Mouse (Mus musculus) embryo, embryonic 11.5 days (tissue): ENCODE results near the gene Mcm6.
"Not testable (repeated sequence)": the region's sequence is repeated elsewhere in the genome, so short reads cannot be mapped to it uniquely, and the experiment has no call there.

Source experiments
- DNase-seq: peaks from one replicate; pipeline ENCODE4 v3.0.0-alpha.2; 2012; ENCODE audit warnings: low read depth, low spot score

The Mcm6 gene

DNA sequence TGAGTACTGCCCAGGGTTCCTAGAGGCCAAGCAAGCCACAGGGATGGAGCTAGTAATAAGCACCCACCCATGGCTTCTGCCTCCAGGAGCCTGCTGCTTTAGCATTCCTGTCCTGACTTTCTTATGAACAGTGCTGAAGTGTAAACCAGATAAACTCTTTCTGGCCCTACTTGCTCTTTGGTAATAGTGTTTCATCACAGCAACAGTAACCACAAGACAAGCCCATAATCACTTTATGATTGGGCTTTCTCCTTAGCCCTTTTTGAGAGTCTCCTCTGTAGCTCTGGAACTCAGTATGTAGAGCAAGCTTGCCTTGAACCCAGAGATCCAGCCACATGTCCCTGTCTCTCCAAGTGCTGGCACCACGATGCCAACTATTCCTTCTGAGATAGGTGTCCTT is 29.2 kb downstream of the Mcm6 start:
- DNase-seq: no peak

DNA sequence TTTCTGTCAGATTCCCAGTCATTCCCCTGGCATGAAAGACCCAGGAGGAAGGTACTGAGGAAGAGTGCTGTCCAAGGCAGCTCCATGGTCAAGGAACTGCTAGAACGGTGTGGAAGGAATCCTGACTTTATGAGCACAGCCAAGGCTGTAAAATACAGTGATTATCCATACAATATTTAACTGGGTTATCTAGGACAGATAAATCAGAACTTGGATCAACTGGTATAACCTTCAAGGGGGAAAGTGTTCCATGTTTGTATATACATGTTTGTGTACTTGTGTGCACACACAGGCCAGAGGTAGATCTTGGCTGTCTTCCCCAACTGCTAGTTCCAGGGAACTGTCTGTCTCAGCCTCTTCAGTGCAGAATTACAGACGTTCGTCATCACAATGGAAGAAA is 31.2 kb downstream of the Mcm6 start, which contains the start of gene Lct:
Gene Lct (minus strand): TSS at position 101 of the 400 bp plus-strand sequence.
- DNase-seq: no peak

DNA sequence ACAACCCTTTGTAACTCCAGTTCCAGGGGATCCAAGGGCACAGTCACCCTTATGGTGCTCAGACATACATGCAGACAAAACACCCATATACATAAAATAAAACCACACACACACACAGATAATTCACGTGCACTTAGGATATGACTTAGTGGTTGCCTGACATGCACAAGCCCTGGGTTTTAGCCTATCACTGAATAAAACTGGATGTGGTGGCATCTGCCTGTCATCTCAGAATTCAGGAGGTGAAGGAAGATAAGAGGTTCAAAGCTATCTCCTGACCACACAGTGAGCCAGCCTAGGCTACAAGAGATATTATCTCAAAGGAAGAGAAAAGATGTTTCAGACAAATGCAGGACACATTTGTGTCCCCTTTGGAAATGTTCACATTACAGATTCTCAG is 32.3 kb downstream of the Mcm6 start:
- no peak for DNase-seq

GRCm38 (mm10) chr1:128324776-128325175 is 34.7 kb downstream of the Mcm6 start:
- no peak for DNase-seq

GRCm38 (mm10) chr1:128323026-128323643 is 36.3 kb downstream of the Mcm6 start:
- DNase-seq: no peak

DNA sequence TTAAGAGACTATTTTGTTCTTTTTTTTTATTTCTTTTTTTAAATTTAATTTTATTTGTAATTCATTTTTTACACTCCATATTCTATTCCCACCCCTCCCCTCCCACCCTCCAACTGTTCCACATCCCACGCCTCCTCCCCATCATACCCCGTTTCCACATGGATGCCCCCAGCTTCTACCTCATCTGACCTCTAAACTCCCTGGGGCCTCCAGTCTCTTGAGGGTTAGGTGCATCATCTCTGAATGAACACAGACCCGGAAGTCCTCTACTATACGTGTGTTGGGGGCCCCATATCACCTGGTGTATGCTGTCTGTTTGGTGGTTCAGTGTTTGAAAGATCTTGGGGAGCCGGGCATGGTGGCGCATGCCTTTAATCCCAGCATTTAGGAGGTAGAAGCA is 40.2 kb downstream of the Mcm6 start:
- not testable (repeated sequence) for DNase-seq

DNA sequence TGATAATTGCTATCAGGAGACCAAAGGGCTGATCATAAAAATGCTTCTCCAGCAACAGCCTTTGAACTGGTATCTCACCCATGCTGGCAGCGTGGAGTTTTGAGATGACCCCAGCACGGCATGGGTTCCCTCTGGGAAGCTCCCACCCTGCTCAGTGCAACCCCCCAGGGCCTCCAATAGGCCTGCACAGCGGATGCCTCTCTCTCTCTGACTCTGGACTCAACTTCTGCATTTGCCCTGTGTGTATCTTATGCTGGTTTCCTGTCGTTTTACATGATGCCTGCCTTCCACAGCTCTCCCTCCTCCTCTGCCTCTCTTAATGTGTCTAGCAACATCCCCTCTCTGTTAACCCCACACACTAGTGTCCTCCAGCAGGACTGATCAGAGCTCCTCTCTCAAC is 44.8 kb downstream of the Mcm6 start:
- no peak for DNase-seq

DNA sequence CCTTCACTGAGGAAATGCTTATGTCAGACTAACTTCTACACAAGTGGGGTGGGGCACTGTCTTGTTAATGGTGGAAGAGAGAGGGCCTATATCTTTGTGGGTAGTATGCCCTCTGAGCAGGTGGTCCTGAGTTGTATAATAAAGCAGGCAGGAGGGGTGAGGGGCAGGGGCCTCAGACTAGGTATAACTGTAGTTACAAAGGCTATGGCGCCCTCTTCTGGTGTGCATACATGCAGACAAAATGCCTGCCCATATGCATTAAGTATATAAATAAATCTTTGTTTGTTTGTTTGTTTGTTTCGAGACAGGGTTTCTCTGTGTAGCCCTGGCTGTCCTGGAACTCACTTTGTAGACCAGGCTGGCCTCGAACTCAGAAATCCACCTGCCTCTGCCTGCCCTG is 50.4 kb downstream of the Mcm6 start:
- no peak for DNase-seq

GRCm38 (mm10) chr1:128303900-128304299 is 55.6 kb downstream of the Mcm6 start:
- no peak for DNase-seq

DNA sequence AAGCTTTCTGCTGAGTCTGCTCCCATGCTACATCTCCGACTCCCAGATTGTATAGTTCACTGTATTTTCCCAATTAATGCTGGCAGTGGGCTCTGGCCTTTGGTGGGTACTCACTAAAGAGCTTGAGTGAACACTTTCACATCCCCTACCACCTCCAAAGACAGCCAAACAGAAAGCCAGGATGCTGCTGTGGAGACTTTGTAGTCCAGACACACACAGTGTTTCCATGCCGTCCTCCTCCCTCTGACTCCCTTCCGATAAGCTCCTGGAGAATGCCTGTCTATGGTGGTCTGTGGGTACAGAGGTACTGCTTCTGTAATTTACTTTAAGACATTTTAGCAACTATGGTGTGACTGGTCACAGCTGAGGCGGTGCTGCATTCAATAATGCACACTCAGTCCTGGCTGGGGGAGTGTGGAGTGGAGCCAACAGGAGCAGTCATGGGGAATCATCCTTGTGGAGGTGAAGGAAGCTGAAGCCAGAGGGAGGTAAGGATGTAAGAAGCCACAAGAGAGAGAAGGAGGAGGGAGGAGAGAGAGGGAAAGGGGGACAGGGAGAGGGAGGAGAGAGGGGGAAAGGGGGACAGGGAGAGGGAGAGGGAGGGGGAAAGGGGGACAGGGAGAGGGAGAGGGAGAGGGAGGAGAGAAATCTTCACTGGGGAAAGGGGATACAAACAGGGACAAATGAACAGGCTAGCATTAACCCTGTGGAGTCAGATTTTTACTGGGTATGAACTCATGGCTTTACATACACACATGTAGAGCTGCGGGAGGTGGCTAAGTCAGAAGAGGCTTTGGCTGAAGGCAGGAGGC is 63.5 kb downstream of the Mcm6 start:
- no peak for DNase-seq

- no peak for DNase-seq
These were observed 64.2 kb downstream of the Mcm6 start for GRCm38 (mm10) chr1:128295296-128295695.

GRCm38 (mm10) chr1:128293524-128293923 is 65.9 kb downstream of the Mcm6 start:
- no peak for DNase-seq

GRCm38 (mm10) chr1:128290295-128290694 is 69.2 kb downstream of the Mcm6 start:
- DNase-seq: no peak

GRCm38 (mm10) chr1:128285136-128285535 is 74.3 kb downstream of the Mcm6 start:
- no peak for DNase-seq

- no peak for DNase-seq
These were observed 75.2 kb downstream of the Mcm6 start for GRCm38 (mm10) chr1:128284157-128284690.

- DNase-seq: no peak
These were observed 76.5 kb downstream of the Mcm6 start for GRCm38 (mm10) chr1:128282924-128283323.

GRCm38 (mm10) chr1:128281753-128282152 is 77.7 kb downstream of the Mcm6 start:
- no peak for DNase-seq
